Mouse (Mus musculus): ENCODE data around the gene Tmem117.

DNA sequence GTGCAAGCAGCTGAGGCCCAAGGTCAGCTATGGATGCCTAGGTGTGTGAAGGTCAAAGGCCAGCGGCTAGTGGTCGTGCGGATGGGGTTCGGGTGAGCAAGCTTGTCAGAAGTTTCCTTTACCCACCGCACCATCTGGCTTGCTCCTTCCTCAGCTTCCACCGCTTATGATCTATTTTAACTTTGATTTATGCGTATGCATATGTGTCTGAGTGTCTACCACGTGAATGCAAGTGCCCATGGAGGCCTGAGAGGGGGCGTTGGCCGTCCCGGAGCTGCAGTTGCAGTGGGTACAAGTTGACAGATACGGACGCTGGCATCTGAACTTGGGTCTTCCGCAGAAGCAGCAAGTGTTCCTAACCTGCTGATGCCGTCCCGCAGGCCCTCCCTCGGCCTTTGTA is 173.8 kb downstream of the Tmem117 start:
- TF ChIP-seq CTCF (IDR thresholded peaks at IDR 0.05; ENCODE audit: low read depth, low read length): no peak
- no peak for TF ChIP-seq POLR2A (IDR thresholded peaks at IDR 0.05; ENCODE audit: borderline replicate concordance, low read depth, low read length)

Data from bone marrow macrophage, adult 2 months (primary cell).